Mouse (Mus musculus) layer of hippocampus, adult 18-20 months (tissue): ENCODE measurements around the gene Braf. TPM values are rescaled to one million over a fixed set of nuclear protein-coding genes. Genes with fewer than 3 reads are reported as not detected.
A peak's percentile ranks its signal among the peaks of the same experiment; 100 is the strongest.
"Not testable (repeated sequence)": the region's sequence is repeated elsewhere in the genome, so short reads cannot be mapped to it uniquely, and the experiment has no call there.

Experiments
- DNase-seq, 2 experiments: peaks; one replicate each; pipeline ENCODE4 v3.0.0; 2022; ENCODE audit warnings: low spot score in 2 of 2
- long read RNA-seq: library from polyadenylated mRNA; stranded (forward); transcript quantifications from one replicate; pipeline ENCODE4 v2.0.0, GENCODE M21; 2021
- total RNA-seq, 2 experiments: library from RNA; stranded (reverse); gene quantifications; 2 replicates each; pipeline ENCODE4 v1.2.3; 2021

Braf gene
- total RNA-seq = 100 to 1,000 TPM; 116 to 130 TPM
- long read RNA-seq, partial matches to known transcripts = 4 of 31 reads
- long read RNA-seq, other reads (novel, unspliced or antisense) = 23 of 31 reads

DNA sequence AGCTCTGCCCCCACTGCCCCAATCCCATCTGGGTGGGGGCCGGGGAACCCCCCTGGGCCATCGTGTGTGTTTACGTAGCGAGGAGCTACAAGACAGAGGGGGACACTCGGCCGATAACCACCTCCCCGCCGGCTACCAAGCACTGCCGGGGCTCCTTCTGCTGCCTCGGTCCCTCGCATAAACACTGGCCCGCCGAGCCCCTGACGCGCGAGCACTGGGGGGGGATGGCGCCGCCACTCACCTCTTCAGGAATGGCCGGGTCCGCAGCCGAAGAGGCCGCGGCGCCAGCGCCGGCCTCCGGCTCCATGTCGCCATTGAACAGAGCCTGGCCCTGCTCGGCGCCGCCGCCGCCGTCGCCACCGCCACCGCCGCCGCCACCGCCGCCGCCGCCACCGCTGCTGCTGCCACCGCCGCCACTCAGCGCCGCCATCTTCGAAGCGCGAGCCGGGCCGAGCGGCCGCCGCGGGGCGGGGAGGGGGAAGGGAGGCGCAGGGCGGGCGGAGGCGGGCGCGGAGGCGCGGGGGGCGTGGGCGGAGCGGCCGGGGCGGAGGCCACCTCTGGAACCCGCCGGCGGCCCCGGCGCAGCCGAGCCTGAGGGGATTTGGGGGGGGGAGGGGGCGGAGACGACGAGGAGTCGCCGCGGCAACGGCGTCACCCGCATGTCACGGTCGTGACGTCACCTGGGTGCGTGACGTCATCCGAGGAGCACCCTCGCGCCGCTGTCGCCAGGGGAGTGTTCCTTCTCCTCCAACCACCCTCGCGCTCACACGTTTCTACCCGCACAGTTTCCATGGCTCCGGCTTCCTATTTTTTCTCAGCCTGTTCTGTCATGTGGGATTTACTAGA lies at the start of gene Braf:
TSS of gene Braf (minus strand) at position 598 of the 846 bp plus-strand sequence.
- peak; percentile 85 to 90 for DNase-seq

DNA sequence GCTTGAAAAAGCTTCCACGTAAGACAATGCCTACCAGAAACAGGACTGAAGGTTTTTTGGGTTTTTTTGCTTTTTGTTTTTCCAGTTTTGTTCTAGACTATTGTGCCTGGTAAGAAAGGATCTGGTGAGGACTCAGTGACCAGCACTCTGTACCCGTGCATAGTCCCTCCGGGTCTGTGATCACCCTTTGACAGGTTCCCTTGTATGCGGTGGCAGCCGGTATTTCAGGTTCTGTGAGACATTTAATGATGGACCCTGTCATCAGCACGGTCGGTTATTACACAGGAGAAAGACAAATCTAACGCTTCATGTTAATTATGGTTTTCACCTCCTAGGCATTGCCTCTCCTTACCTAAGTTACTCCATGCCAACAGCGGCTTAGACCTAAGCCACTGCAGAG lies 49.8 kb upstream of the Braf start:
- no peak for DNase-seq

DNA sequence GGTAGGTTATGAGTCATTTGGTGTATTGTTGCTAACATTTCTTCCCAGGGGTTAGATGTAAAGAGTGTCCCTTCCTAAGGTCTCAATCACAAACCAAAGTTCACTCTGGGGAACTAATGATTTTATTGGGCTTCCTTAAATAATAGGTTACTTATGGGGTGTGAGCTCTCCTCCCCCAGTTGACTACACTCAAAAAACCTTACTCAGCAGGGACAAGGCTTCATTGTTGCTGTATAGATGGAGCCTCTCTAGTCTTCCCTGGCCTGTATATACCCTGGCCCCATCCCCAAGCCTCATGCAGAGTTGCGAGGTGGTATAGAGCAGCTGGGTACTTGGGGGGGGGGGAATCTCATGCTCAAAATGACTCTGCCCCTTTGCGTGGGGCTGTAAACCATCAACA lies 32.0 kb upstream of the Braf start:
- DNase-seq = no peak

GRCm38 (mm10) chr6:39749881-39750280 lies 24.6 kb upstream of the Braf start:
- DNase-seq = no peak

GRCm38 (mm10) chr6:39747094-39747493 lies 21.8 kb upstream of the Braf start:
- DNase-seq = no peak

- no peak for DNase-seq
These were observed 20.2 kb upstream of the Braf start for GRCm38 (mm10) chr6:39745456-39745855.

DNA sequence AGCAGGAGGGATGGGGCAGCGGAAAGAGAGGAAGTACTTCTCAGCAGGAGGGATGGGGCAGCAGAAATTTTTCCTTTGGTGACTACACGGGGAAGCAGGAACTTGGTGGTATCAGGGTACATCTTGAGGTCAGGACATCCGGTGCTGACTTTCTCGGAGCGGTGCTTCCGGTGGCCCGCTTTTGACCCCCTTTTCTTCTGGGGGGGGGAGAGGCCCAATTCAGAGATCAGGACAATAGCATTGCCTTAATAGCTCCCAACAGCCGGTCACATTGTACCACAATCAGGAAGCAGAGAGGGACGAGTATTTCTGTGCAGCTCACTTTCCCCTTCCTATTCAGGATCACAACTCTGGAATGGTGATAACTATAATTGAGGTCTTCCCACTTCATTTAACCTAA lies 14.4 kb upstream of the Braf start:
- DNase-seq = not testable (repeated sequence)

GRCm38 (mm10) chr6:39728095-39728494 lies 2.8 kb upstream of the Braf start:
- no peak for DNase-seq

DNA sequence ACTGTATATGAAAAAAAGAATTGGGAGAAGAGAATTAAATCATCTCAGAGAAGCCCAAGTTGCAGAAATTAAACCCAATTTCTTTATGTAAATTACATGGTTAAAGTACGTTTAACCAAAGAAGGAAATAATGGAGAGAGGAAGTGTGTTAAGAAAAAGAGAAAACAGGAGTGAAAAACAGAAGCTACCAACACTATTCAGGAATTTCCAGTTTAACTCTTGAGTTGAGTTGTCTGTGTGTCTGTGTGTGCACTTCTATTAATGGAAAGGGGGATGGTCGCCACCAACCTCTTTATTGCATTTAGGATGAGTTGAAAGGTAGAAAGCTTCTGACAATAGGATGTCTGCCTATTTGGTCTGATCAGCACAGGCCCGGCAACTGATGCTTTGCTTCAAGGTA lies 886 bp upstream of the Braf start:
- no peak for DNase-seq

- no peak for DNase-seq
These were observed 759 bp downstream of the Braf start for GRCm38 (mm10) chr6:39724542-39724865.

DNA sequence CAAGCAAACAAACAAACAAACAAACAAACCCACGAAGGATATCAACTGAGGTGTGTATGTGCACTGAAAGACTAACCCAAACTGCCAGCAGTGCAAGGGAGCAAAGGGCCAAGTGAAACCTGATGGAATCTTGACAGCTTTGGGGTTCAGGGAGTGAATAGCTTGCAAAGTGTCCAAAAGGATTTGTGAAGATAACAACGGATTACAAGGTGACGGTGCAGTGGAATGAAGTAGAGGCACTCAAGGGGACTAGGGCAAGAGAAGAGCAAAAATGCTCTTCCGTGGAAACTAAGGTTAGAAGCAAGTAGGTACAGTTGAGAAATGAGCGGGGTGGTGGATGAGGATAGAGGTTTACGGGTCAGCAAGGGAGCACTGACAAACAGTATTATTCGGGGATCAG lies 1.2 kb downstream of the Braf start:
- no peak for DNase-seq

DNA sequence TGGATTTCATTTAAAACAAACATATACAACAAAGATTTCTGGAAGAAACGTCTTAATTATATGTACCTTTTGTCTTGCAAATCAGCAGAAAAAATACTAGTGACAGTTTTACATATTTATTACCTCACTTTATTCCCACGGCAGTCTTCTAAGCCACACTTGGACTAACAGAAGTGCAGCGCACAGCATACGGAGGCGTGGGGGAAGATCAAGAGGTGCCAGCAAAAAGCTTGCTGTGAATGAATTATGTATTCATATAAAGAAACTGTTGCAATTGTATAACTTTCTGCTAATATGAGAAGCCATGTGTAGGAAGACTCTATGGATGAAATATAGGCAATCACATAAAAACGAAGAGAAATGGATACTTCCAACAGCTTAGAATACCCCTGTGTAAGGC lies 6.7 kb downstream of the Braf start:
- DNase-seq = peak in 1 of 2 experiments; percentile 47

GRCm38 (mm10) chr6:39717049-39717448 lies 8.2 kb downstream of the Braf start:
- DNase-seq = no peak

DNA sequence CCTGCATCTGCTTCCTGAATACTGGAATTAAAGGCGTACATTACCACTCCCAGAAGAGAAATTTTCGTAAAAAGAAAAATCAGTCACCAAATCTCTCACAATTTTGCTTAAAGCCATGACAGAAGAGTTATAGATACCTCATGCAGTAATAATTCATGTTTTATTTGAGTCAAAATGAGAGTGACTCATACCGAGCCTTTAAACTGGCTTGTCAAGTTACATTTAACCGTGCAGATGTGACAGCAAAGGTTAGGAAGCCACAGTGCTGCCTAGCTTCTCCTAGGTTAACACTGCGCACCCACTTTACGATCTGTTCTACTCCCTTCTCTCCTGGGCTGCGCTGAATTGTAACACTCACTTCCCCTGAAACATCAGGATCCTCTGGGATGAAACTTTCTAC lies 10.9 kb downstream of the Braf start:
- no peak for DNase-seq

GRCm38 (mm10) chr6:39713399-39713798 lies 11.9 kb downstream of the Braf start:
- DNase-seq = no peak

- DNase-seq = no peak
These were observed 19.6 kb downstream of the Braf start for GRCm38 (mm10) chr6:39705625-39706024.

DNA sequence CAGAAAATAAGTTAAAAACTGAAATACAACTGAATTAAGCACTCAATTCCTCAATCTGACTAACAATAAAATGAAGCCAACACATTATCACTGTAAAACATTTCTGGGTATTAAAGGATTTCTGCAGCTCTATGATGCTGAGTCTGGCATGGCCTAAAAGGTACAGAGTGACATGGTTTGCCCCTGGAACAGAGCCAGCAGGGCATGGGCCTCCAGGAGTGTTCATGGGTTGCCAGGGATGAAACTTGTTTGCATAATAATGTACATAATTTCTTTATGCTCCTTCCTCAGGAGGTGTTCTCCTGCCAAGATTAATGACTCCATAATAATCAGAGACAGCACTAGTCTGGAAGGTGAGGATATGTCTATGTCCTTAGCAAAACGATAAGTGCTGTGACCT lies 32.1 kb downstream of the Braf start:
- DNase-seq = no peak

GRCm38 (mm10) chr6:39686839-39687238 lies 38.4 kb downstream of the Braf start:
- DNase-seq = not testable (repeated sequence)

GRCm38 (mm10) chr6:39681795-39682194 lies 43.5 kb downstream of the Braf start:
- no peak for DNase-seq

- DNase-seq = no peak
These were observed 44.7 kb downstream of the Braf start for GRCm38 (mm10) chr6:39680524-39680923.

- no peak for DNase-seq
These were observed 47.0 kb downstream of the Braf start for GRCm38 (mm10) chr6:39678241-39678640.

DNA sequence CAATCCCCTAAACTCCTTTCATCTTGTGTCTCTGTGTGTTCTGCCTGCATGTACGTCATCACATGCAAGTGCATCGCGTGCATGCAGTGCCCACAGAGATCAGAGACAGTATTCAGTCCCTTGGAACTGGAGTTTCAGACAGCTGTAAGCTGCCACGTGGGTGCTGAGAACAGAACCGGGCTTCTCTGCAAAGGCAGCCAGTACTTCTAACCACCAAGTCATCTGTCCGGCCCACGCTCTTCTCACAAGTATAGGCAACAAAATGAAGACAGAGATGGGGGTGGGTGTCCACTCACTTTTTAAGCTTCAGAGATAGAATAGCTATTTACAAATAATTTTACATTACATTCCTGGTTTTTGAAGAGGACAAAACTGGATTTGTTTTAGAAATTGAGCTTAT lies 50.2 kb downstream of the Braf start:
- peak; percentile 27 to 62 for DNase-seq

- no peak for DNase-seq
These were observed 114.0 kb downstream of the Braf start for GRCm38 (mm10) chr6:39611296-39611695.
